Mouse (Mus musculus): Measurements from ENCODE around the gene Pofut2.

Pofut2 gene

DNA sequence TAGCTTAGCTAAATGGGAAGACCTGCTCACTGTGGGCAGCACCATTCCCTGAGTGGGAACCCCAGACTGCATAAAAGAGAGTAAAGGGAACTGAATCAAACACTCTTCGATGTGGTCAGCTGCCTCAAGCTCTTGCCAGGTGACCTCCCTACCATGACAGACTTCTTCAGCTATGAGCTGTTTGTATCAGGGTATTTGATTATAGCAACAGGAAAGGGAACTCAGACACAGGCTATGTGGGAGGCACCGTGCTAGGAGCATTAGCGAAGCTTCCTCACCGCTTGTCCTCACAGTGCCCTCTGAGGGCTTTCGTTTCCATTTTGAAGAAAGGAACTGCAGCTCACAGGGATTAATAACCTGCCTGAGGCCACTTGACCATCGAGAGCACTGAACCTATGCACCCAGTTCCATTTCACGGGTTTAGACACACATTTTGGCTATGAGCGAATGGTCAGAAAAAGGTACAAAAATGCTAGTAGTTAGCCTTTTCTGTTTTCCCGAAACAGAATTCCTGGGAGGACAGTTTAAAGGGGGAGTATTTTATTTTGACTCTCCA, 55.8 kb downstream of the Pofut2 start:
- DNase-seq (ENCODE audit: extremely low spot score, low spot score) = no peak

- no peak for DNase-seq (ENCODE audit: extremely low spot score, low spot score)
These were observed 56.7 kb downstream of the Pofut2 start for GRCm38 (mm10) chr10:77315682-77316081.
